Mouse (Mus musculus): ENCODE measurements around the gene Atp6v1b1. TPM values are rescaled to one million over a fixed set of nuclear protein-coding genes. Genes with fewer than 3 reads are reported as not detected.

The Atp6v1b1 gene
- polyA plus RNA-seq (2017; shearing (Covaris generic)), result not detected

DNA sequence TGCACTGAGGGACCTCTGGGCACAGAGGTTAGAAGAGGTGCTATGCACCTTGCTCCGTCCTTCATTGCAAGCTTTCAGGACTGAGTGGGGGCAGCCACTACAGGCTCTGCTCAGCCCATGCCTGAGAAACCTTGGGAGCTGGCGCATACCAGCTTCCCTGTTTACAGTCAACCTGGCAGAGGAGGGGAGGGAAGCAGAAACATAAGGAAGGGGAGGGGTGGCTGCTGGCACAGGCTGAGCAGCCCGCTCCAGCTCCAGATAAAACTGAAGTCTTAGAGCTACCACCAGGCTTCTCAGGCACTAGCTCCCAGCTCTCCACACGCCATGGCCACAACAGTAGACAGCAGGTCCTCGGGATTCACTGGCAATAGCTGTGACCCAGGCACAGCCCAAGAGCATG is at the start of gene Atp6v1b1:
Gene Atp6v1b1 (plus strand): TSS at position 230 of the 400 bp plus-strand sequence.

DNA sequence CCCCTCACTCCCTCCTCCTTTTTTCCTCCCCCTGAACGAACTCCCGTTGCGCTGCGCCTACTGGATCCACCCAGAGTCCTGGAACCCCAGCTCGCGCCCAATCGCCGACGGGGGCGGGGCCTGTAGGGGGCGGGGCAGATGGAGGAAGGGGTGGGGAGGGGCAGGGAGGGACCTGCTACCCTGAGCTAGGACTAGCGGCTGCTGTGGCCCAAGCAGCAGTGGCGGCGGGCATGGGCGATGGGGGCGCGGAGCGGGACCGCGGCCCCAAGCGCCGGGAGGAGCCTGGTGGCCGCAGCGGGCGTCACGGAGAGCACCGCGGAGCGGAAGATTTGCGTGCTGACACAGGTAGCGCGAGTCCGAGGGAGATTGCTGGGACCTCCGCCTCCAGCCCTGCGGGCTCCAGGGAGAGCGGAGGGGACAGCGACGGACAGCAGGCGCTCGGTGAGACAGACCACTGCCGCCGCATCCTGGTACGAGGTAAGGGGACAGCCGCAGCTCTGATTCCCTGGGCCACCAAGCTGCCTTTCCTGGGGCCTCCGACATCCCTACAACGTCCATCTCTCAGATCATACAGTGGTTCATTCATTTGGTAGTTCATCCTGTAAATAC is 31.6 kb upstream of the Atp6v1b1 start, which contains the start of gene Vax2:
Gene Vax2 (plus strand): TSS at position 198 of the 609 bp plus-strand sequence.

DNA sequence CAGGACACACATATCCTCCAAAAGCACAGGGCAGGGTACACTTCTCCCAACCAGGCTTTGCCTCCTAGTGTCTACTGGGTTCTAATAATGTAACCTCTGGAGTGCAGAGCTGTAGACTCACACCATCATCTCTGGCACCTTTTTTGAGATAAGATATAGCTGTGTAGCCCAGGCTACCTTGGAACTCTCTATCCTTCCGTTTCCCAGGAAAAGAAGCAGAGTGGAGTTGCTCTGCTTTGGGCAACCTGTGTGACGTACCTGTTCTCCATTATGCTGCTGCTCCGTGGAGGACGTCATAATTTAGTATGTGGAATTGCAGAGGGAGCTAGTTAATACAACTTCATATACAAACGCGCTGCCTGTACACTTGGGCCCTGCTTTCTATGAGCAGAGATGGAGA is 19.6 kb downstream of the Atp6v1b1 start, which contains the start of gene Ankrd53:
Gene Ankrd53 (plus strand): TSS at position 301 of the 400 bp plus-strand sequence.

DNA sequence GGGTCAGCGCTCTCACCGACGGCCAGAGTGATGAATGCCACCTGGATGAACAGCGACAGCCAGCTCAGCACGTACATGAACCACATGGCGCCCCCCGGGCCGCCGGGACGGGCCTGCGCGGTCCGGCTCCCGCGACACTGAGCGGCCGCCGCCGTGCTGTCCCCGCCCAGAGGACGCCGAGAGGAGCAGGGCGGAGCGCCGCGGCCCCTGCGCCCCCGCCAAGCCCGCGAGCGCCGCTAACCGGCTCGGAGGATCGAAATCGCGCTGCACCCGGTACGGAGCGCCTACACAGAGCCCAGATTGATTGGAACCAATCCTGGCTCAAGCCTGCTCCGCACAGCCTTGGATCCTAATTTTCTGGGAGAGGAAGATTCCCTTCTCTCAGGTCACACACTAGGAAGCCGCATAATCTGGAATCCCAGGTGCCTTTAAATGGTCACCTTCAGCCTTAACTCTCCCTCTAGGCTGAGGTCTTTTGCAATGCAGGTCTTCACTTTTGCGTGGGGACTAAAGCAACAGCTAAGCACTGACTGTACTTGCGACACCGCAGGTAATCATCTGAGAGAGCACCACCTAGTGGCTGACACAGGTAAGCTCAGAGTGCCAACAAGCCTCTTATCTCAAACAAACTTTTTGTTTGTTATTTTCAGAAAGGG is 33.0 kb downstream of the Atp6v1b1 start, which contains the start of gene Tex261:
Gene Tex261 (minus strand): TSS at position 176 of the 656 bp plus-strand sequence.

DNA sequence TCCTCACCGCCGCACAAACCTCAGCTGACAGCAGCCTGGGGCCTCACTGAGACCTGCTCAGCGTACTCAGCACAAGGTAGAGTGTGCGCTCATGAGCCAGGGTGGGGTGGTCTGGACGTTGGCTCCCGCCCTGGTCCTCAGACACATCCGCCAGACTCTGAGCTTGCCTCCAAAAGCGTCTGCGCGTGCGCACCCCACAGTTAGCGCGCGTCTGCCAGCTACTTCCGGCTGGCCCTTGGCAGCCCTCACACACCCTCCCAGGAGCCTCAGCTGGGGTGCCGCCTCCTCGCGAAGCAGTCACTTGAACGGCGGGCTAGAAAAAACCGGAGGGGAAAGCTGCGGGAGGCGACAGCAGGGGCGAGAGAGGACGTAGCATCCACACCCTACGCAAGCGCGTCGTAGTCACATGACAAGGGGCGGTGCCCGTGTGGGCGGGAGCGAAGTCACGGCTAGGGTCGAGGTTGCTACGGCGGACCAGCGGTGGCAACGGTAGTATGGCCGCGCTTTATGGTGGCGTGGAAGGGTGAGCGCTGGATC is 52.0 kb downstream of the Atp6v1b1 start, which contains the start of gene Nagk:
Gene Nagk (plus strand): TSS at position 223 of the 537 bp plus-strand sequence.

Other genes with a start within 250 kb of the Atp6v1b1 start
- gene Dguok, start 236.0 kb upstream of the Atp6v1b1 start, polyA plus RNA-seq (2017; shearing (Covaris generic)), result 10 to 100 TPM; 88.8 to 89.1 TPM
- 10 to 100 TPM; 16.3 to 18.2 TPM for gene Actg2, start 206.7 kb upstream of the Atp6v1b1 start, polyA plus RNA-seq (2017; shearing (Covaris generic))
- 10 to 100 TPM; 26.0 to 33.6 TPM for gene Stambp, start 170.3 kb upstream of the Atp6v1b1 start, polyA plus RNA-seq (2017; shearing (Covaris generic))
- gene Clec4f, start 86.8 kb upstream of the Atp6v1b1 start, polyA plus RNA-seq (2017; shearing (Covaris generic)), result under 1 TPM in 1 of 2 experiments, not detected in 1; 0.14 TPM
- gene Cd207, start 65.1 kb upstream of the Atp6v1b1 start, polyA plus RNA-seq (2017; shearing (Covaris generic)), result not detected
- gene Vax2, start 31.7 kb upstream of the Atp6v1b1 start, polyA plus RNA-seq (2017; shearing (Covaris generic)), result 1 to 10 TPM in 1 of 2 experiments, under 1 TPM in 1; 0.79 to 5.5 TPM
- not detected for gene Ankrd53, start 19.7 kb downstream of the Atp6v1b1 start, polyA plus RNA-seq (2017; shearing (Covaris generic))
- gene Tex261, start 32.8 kb downstream of the Atp6v1b1 start, polyA plus RNA-seq (2017; shearing (Covaris generic)), result 100 to 1,000 TPM in 1 of 2 experiments, 10 to 100 TPM in 1; 91.3 to 113 TPM
- 10 to 100 TPM; 17.5 to 19.9 TPM for gene Nagk, start 52.0 kb downstream of the Atp6v1b1 start, polyA plus RNA-seq (2017; shearing (Covaris generic))
- gene Paip2b, start 88.8 kb downstream of the Atp6v1b1 start, polyA plus RNA-seq (2017; shearing (Covaris generic)), result 10 to 100 TPM; 24.1 to 28.0 TPM
- 10 to 100 TPM; 89.9 to 91.3 TPM for gene Zfp638, start 124.1 kb downstream of the Atp6v1b1 start, polyA plus RNA-seq (2017; shearing (Covaris generic))